Mouse (Mus musculus) heart, adult 18-20 months (tissue): ENCODE measurements around the gene BC048507. TPM values are rescaled to one million over a fixed set of nuclear protein-coding genes. Genes with fewer than 3 reads are reported as not detected.

Source experiments
- total RNA-seq, 2 experiments: library from RNA; stranded (reverse); gene quantifications; 2 replicates each; pipeline ENCODE4 v1.2.3; 2021

The BC048507 gene
- total RNA-seq, 2 experiments from 2014 or later, result not detected

Other genes with a start within 250 kb of the BC048507 start
- 1 to 10 TPM in 1 of 2 experiments, not detected in 1; 1.4 TPM for gene Gm49345, start 225.6 kb upstream of the BC048507 start, total RNA-seq
- 1 to 10 TPM; 2.7 to 3.5 TPM for gene Zfp729a, start 225.5 kb upstream of the BC048507 start, total RNA-seq
- 1 to 10 TPM; 4.0 to 4.9 TPM for gene Zfp738, start 176.3 kb upstream of the BC048507 start, total RNA-seq
- 1 to 10 TPM; 4.8 to 8.4 TPM for gene Zfp65, start 134.2 kb upstream of the BC048507 start, total RNA-seq
- 1 to 10 TPM; 1.7 to 2.8 TPM for gene Zfp85, start 108.1 kb upstream of the BC048507 start, total RNA-seq
- gene Zfp493, start 83.6 kb upstream of the BC048507 start, total RNA-seq, result 1 to 10 TPM in 1 of 2 experiments, under 1 TPM in 1; 0.93 to 1.3 TPM
- gene Zfp273, start 49.6 kb upstream of the BC048507 start, total RNA-seq, result 1 to 10 TPM; 1.1 to 1.3 TPM
- 1 to 10 TPM; 1.1 to 1.4 TPM for gene Gm10037, start 32.2 kb upstream of the BC048507 start, total RNA-seq